Mouse (Mus musculus) MEL (cell line): ENCODE measurements around the gene Rora. TPM values are rescaled to one million over a fixed set of nuclear protein-coding genes. Genes with fewer than 3 reads are reported as not detected.

Source experiments
- DNase-seq: peaks from one replicate; pipeline ENCODE4 v3.0.0; 2011; ENCODE audit warnings: low read depth, low spot score
- H3K27ac ChIP-seq: 2 replicates; pipeline ENCODE4 v1.5.1; 2012; ENCODE audit warnings: low read depth, mild to moderate bottlenecking, control low read depth, low read length, moderate library complexity; ENCODE audit not compliant: control insufficient read depth
- H3K27me3 ChIP-seq, 2 experiments: fragments of 150-350 bp in 1 of 2; sonication (generic) in 1 of 2; 2 replicates each; pipeline ENCODE4 v1.6.1; 2012; ENCODE audit warnings: low read length in 2 of 2, mild to moderate bottlenecking in 2 of 2, improper control_type of control experiment in 1 of 2, moderate library complexity in 1 of 2; ENCODE audit not compliant: insufficient read depth in 2 of 2, control insufficient read depth in 1 of 2
- H3K36me3 ChIP-seq, 2 experiments: 2 replicates each; pipeline ENCODE4 v1.6.1; 2012 to 2014; ENCODE audit warnings: low read length in 2 of 2, improper control_type of control experiment in 1 of 2, inconsistent platforms in 1 of 2, mild to moderate bottlenecking in 1 of 2; ENCODE audit not compliant: insufficient read depth in 2 of 2, control insufficient read depth in 1 of 2
- H3K4me1 ChIP-seq, 2 experiments: fragments of 150-350 bp in 1 of 2; sonication (generic) in 1 of 2; 2 replicates each; pipeline ENCODE4 v1.6.1; 2012; ENCODE audit warnings: low read length in 2 of 2, improper control_type of control experiment in 1 of 2, mild to moderate bottlenecking in 1 of 2; ENCODE audit not compliant: insufficient read depth in 2 of 2, control insufficient read depth in 1 of 2
- H3K4me3 ChIP-seq, 2 experiments: fragments of 150-350 bp in 1 of 2; sonication (generic) in 1 of 2; 2 replicates each; pipeline ENCODE4 v1.5.1; 2012; ENCODE audit warnings: low read depth in 2 of 2, low read length in 2 of 2, mild to moderate bottlenecking in 2 of 2, moderate library complexity in 2 of 2, control low read depth in 1 of 2, improper control_type of control experiment in 1 of 2; ENCODE audit not compliant: control insufficient read depth in 1 of 2, insufficient read depth in 1 of 2
- H3K79me2 ChIP-seq: 2 replicates; pipeline ENCODE4 v1.6.1; 2012; ENCODE audit warnings: mild to moderate bottlenecking, low read length, moderate library complexity; ENCODE audit not compliant: control insufficient read depth, poor library complexity, insufficient read depth
- H3K9ac ChIP-seq: 2 replicates; pipeline ENCODE4 v1.6.1; 2012; ENCODE audit warnings: low read depth, mild to moderate bottlenecking, control low read depth, low read length, moderate library complexity; ENCODE audit not compliant: control insufficient read depth, poor library complexity, severe bottlenecking
- H3K9me3 ChIP-seq: fragments of 150-350 bp; sonication (generic); replicated peaks from 2 replicates; pipeline ENCODE4 v1.6.1; 2012; ENCODE audit warnings: mild to moderate bottlenecking, low read length, improper control_type of control experiment, moderate library complexity; ENCODE audit not compliant: insufficient read depth
- CHD1 ChIP-seq: IDR thresholded peaks from 2 replicates; pipeline ENCODE4 v1.6.1; 2012; ENCODE audit warnings: low read depth, mild to moderate bottlenecking, inconsistent platforms, low read length, improper control_type of control experiment
- CTCF ChIP-seq, 3 experiments: IDR thresholded peaks in 2 of 3; conservative IDR thresholded peaks in 1 of 3; 2 replicates each; pipeline ENCODE4 v1.5.1; 2011 to 2012; ENCODE audit warnings: low read length in 3 of 3, low read depth in 2 of 3, mild to moderate bottlenecking in 2 of 3, improper control_type of control experiment in 1 of 3, inconsistent platforms in 1 of 3, mixed read lengths in 1 of 3, moderate library complexity in 1 of 3; ENCODE audit not compliant: control insufficient read depth in 1 of 3, insufficient read depth in 1 of 3, poor library complexity in 1 of 3, severe bottlenecking in 1 of 3
- E2F4 ChIP-seq: IDR thresholded peaks from 2 replicates; pipeline ENCODE4 v1.6.1; 2011; ENCODE audit warnings: low read depth, low read length, improper control_type of control experiment, borderline replicate concordance
- ELF1 ChIP-seq: IDR thresholded peaks from 2 replicates; pipeline ENCODE4 v1.6.1; 2014; ENCODE audit warnings: low read depth, mild to moderate bottlenecking, inconsistent platforms, low read length, improper control_type of control experiment, moderate library complexity
- ETS1 ChIP-seq: IDR thresholded peaks from 2 replicates; pipeline ENCODE4 v1.6.1; 2012; ENCODE audit warnings: low read depth, mild to moderate bottlenecking, inconsistent platforms, low read length, improper control_type of control experiment, moderate library complexity
- GATA1 ChIP-seq: IDR thresholded peaks from 2 replicates; pipeline ENCODE4 v1.6.1; 2011; ENCODE audit warnings: low read depth, low read length, improper control_type of control experiment
- JUND ChIP-seq: IDR thresholded peaks from 2 replicates; pipeline ENCODE4 v1.6.1; 2011; ENCODE audit warnings: low read depth, mild to moderate bottlenecking, improper control_type of control experiment, low read length
- MAFK ChIP-seq: IDR thresholded peaks from 2 replicates; pipeline ENCODE4 v1.6.1; 2011; ENCODE audit warnings: low read depth, mild to moderate bottlenecking, low read length, improper control_type of control experiment, borderline replicate concordance
- MAX ChIP-seq: IDR thresholded peaks from 2 replicates; pipeline ENCODE4 v1.6.1; 2011; ENCODE audit warnings: low read length, improper control_type of control experiment
- MEF2A ChIP-seq: IDR thresholded peaks from 2 replicates; pipeline ENCODE4 v1.6.1; 2014; ENCODE audit warnings: low read depth, mild to moderate bottlenecking, inconsistent platforms, low read length, improper control_type of control experiment; ENCODE audit not compliant: poor library complexity, insufficient replicate concordance, severe bottlenecking; ENCODE audit errors: extremely low read depth
- MXI1 ChIP-seq: IDR thresholded peaks from 2 replicates; pipeline ENCODE4 v1.6.1; 2011; ENCODE audit warnings: mild to moderate bottlenecking, low read depth, low read length, improper control_type of control experiment
- MYC ChIP-seq: IDR thresholded peaks from 2 replicates; pipeline ENCODE4 v1.6.1; 2011; ENCODE audit warnings: low read depth, mild to moderate bottlenecking, low read length, improper control_type of control experiment, moderate library complexity
- NRF1 ChIP-seq: IDR thresholded peaks from 2 replicates; pipeline ENCODE4 v1.6.1; 2014; ENCODE audit warnings: low read depth, mild to moderate bottlenecking, inconsistent platforms, low read length, improper control_type of control experiment, moderate library complexity; ENCODE audit not compliant: poor library complexity, insufficient read depth, severe bottlenecking
- SIN3A ChIP-seq: IDR thresholded peaks from 2 replicates; pipeline ENCODE4 v1.6.1; 2012; ENCODE audit warnings: low read length, improper control_type of control experiment, inconsistent platforms
- SMC3 ChIP-seq: IDR thresholded peaks from 2 replicates; pipeline ENCODE4 v1.6.1; 2011; ENCODE audit warnings: low read depth, low read length, improper control_type of control experiment
- TBP ChIP-seq: IDR thresholded peaks from 2 replicates; pipeline ENCODE4 v1.8.0; 2011; ENCODE audit warnings: low read depth, low read length, improper control_type of control experiment
- UBTF ChIP-seq: IDR thresholded peaks from 2 replicates; pipeline ENCODE4 v1.6.1; 2012; ENCODE audit warnings: low read depth, mild to moderate bottlenecking, inconsistent platforms, low read length, improper control_type of control experiment, moderate library complexity, borderline replicate concordance; ENCODE audit not compliant: insufficient read depth
- USF1 ChIP-seq: IDR thresholded peaks from 2 replicates; pipeline ENCODE4 v1.6.1; 2014; ENCODE audit warnings: low read depth, mild to moderate bottlenecking, inconsistent platforms, low read length, improper control_type of control experiment, moderate library complexity
- USF2 ChIP-seq, 2 experiments: IDR thresholded peaks; 2 replicates each; pipeline ENCODE4 v1.6.1; 2011 to 2012; ENCODE audit warnings: improper control_type of control experiment in 2 of 2, low read length in 2 of 2, borderline replicate concordance in 1 of 2, inconsistent platforms in 1 of 2, low read depth in 1 of 2, mild to moderate bottlenecking in 1 of 2; ENCODE audit not compliant: insufficient read depth in 1 of 2
- polyA plus RNA-seq, 2 experiments: library from polyadenylated mRNA; stranded (reverse) in 1 of 2; unstranded in 1 of 2; fragments of >175 nt in 1 of 2; fragments of >200 nt in 1 of 2; gene quantifications; 2 replicates each; pipeline versions ENCODE4 v1.2.1 to v1.2.4; 2012; ENCODE audit warnings: low replicate concordance in 2 of 2, low read depth in 1 of 2; ENCODE audit not compliant: insufficient read length in 2 of 2, insufficient read depth in 1 of 2, missing spikeins in 1 of 2
- total RNA-seq: library from RNA; depleted of rRNA; stranded (reverse); fragments of 300-350 nt; gene quantifications from 2 replicates; pipeline ENCODE4 v1.2.3, GENCODE M21; 2012

Gene Rora
- total and polyA plus RNA-seq, 3 experiments: not detected

DNA sequence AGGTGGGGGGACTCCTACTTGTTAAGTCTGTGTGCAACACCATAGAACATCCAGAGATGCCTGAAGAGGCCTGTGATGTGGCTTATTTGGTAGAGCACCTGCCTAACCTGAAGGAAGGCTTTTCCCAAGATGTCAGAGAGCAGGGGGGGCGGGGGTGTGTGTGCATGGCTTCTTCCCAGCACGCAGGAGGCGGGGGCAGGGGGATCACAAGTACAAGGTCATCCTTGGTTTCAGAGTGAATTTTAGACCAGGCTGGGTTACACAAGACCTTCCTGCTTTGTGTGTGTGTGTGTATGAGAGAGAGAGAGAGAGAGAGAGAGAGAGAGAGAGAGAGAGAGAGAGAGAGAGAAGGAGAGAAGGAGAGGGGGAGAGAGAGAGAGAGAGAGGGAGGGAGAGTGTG is 651.4 kb downstream of the Rora start:
- H3K79me2 ChIP-seq: no peaks in the 10 kb centered on the region
- no peak for DNase-seq
- no peak overlapping the region for H3K4me3 ChIP-seq
- no peak for TF ChIP-seq ETS1
- H3K9ac ChIP-seq: no peak overlapping the region
- no peaks in the 10 kb centered on the region for H3K4me1 ChIP-seq
- no peaks in the 10 kb centered on the region for H3K27me3 ChIP-seq
- no peaks in the 10 kb centered on the region for H3K36me3 ChIP-seq
- H3K9me3 ChIP-seq: no peaks in the 10 kb centered on the region
- no peak overlapping the region for H3K27ac ChIP-seq

- Histone ChIP-seq H3K27ac (no peak overlapping the region), H3K79me2 (no peaks in the 10 kb centered on the region), H3K4me1 (no peaks in the 10 kb centered on the region)
- 0 out of 2 replicates have a peak, but pooled peaks have one; percentile 8 for TF ChIP-seq SMC3
- no peak for TF ChIP-seq E2F4
- TF ChIP-seq CTCF (IDR thresholded peaks at IDR 0.05 in 2 of 3, conservative IDR thresholded peaks at IDR 0.05 in 1 of 3; ENCODE audit: control insufficient read depth in 1 of 3, insufficient read depth in 1 of 3, low read depth in 2 of 3, low read length in 3 of 3, poor library complexity in 1 of 3, severe bottlenecking in 1 of 3): peak in 2 of 3 experiments; percentile 5 to 22; a peak in 1 of 6 replicates
- TF ChIP-seq, all 39 proteins: peak for 2
- H3K4me3 ChIP-seq: no peak overlapping the region
- H3K9ac ChIP-seq: no peak overlapping the region
- no peaks in the 10 kb centered on the region for H3K27me3 ChIP-seq
- DNase-seq: peak; percentile 3
- no peaks in the 10 kb centered on the region for H3K36me3 ChIP-seq
- H3K9me3 ChIP-seq: no peaks in the 10 kb centered on the region
Observed at GRCm38 (mm10) chr9:69306734-69307528, 653.3 kb downstream of the Rora start.

DNA sequence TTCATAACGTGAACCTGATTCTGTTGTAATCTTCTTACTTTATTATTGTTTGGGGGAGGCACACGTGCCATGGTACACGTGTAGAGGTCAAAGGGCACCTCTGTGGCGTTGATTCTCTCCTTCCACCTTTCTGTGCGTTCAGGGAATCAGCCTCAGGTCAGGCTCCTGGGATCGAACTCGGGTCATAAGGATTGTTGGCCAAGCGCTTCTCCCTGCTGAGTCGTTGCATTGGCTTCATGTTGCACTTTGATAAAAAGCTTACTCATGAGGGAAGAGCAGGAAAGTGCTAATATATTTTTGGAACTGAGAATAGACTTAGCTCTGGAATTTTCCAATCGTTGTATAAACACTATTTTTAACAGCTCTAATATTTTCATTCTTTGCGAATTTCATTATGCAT is 654.4 kb downstream of the Rora start:
- Histone ChIP-seq H3K36me3 (no peaks in the 10 kb centered on the region), H3K9me3 (no peaks in the 10 kb centered on the region), H3K27me3 (no peaks in the 10 kb centered on the region), H3K4me1 (no peaks in the 10 kb centered on the region), H3K79me2 (no peaks in the 10 kb centered on the region), H3K27ac (no peak overlapping the region), H3K9ac (no peak overlapping the region), H3K4me3 (no peak overlapping the region)
- no peak for DNase-seq
- TF ChIP-seq MAX (no peak), SIN3A (no peak), UBTF (no peak)

GRCm38 (mm10) chr9:69310524-69310923 is 656.9 kb downstream of the Rora start:
- H3K36me3 ChIP-seq: no peaks in the 10 kb centered on the region
- H3K27ac ChIP-seq: no peak overlapping the region
- H3K79me2 ChIP-seq: no peaks in the 10 kb centered on the region
- no peaks in the 10 kb centered on the region for H3K4me1 ChIP-seq
- H3K4me3 ChIP-seq: no peak overlapping the region
- H3K9ac ChIP-seq: no peak overlapping the region
- DNase-seq: no peak
- no peaks in the 10 kb centered on the region for H3K9me3 ChIP-seq
- H3K27me3 ChIP-seq: no peaks in the 10 kb centered on the region
- TF ChIP-seq MEF2A (no peak), MXI1 (no peak), CHD1 (no peak), MAFK (no peak), MYC (no peak), GATA1 (no peak), USF1 (no peak), E2F4 (no peak), TBP (no peak), NRF1 (no peak), UBTF (no peak), ELF1 (no peak), USF2 (IDR thresholded peaks at IDR 0.05; ENCODE audit: borderline replicate concordance in 1 of 2, insufficient read depth in 1 of 2, low read depth in 1 of 2, low read length in 2 of 2) (no peak), JUND (no peak)
